Mouse (Mus musculus) spleen, adult 10 weeks (tissue): ENCODE measurements around the gene Tex264. TPM values are rescaled to one million over a fixed set of nuclear protein-coding genes. Genes with fewer than 3 reads are reported as not detected.

Experiments used
- polyA plus RNA-seq: library from polyadenylated mRNA; stranded (reverse); fragments of 350-450 nt; fragmentation: Illumina TruSeq; extraction: RNeasy Lipid Tissue Mini Kit (QIAGEN cat#74804); gene quantifications from one replicate; pipeline ENCODE4 v1.2.3, GENCODE M21; 2015; ENCODE audit warnings: low replicate concordance; ENCODE audit not compliant: insufficient read depth

The Tex264 gene
- 25.8 TPM for polyA plus RNA-seq

DNA sequence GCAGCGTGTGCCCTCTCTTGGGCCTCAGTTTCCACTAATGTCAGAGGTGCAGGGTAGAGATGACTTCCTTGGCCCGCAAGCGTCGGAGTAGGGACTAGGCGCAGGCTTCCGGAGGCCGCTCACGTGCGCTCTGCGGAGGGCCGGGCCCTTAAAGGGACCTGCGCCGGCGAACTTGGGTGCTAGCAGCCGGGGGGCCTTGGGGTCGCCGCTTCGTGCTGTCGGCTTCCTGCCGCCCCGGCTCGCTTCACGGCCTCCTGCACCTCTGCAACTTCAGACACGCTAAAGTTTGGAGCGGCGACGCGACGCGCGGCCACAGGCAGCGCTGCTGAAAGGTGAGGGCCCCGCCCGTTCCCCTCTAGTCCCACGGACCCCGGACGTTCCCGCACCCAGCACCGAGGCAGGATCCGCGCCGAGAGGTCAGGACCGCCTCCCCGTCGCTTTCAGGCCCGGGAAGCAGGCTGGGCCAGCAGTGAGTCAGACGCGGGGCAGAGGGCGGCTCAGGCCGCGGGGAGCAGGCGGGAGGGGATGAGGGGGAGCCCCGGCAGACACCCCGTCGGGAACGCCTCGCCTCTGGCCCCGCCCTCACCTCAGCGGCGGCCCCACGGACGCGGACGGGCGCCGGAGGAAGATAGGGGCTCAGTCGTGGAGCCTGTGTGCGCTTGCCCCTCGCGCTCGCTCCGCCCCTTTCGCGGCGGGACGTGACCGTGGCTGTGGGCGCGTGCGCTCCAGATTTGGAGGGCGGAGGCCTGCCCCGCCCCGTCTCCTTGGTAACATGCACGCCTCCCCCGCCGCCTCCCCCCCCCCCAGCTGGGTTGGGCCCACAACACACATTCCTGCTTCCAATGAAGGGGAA, at the start of gene Tex264:
Tex264 (minus strand) TSS at position 679 of the 853 bp plus-strand sequence.

DNA sequence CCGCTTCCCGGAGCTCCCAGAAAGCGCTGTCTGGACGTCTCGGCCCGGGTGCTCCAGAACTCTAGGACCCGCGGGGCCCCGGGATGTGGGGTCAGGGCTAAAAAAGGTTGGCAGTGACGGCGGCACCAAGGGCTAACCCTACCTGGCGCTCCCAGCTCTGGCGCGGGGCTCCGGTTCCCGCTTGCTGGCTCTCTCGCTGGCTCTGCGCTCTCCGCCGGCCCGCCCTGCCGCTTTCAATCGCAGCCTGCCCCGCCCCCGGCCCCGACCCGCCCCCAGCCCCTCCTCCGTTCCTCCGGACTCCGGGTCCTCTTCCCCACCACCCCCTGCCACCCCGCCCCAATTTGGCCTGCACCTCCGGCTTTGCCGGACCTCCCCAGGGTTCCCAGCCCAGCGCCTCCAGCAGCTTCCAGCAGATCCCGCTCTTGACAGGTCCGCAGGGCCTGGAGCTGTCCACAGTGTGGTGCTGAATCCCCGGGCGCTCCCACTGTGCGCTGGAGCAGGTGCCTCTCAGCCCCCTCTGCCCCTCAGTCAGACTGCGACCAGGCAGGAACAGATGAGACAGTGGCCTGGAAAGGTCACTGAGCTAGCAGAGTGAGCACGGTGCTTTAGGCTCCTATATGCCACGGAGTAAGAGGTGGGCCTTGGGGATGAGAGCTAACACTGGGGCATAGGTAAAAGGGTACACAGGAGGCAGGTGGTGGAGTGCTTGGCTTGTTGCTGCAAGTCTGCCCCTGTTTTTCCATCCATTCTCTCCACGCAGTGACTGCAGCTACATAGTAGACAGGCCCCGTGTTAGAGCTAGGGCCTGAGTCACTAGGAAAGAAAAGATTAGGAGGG, 29.6 kb downstream of the Tex264 start, which contains the start of gene Grm2:
Grm2 (minus strand) TSS at position 199 of the 837 bp plus-strand sequence.

GRCm38 (mm10) chr9:106626282-106626681, 59.4 kb downstream of the Tex264 start, which contains the start of gene Iqcf6:
Gene Iqcf6, plus strand, starts transcription at chr9:106626582.

Other genes starting within 250 kb of the Tex264 start
- 5.5 TPM for gene Acy1, start 247.6 kb downstream of the Tex264 start, polyA plus RNA-seq
- 19.7 TPM for gene Abhd14b, start 238.5 kb downstream of the Tex264 start, polyA plus RNA-seq
- 5.2 TPM for gene Abhd14a, start 238.2 kb downstream of the Tex264 start, polyA plus RNA-seq
- gene Pcbp4, start 232.6 kb downstream of the Tex264 start, polyA plus RNA-seq: 2.1 TPM
- gene Gpr62, start 220.0 kb downstream of the Tex264 start, polyA plus RNA-seq: not detected
- gene Rrp9, start 210.0 kb downstream of the Tex264 start, polyA plus RNA-seq: 23.6 TPM
- 53.9 TPM for gene Parp3, start 209.0 kb downstream of the Tex264 start, polyA plus RNA-seq
- not detected for gene Iqcf1, start 186.0 kb downstream of the Tex264 start, polyA plus RNA-seq
- gene Iqcf5, start 171.4 kb downstream of the Tex264 start, polyA plus RNA-seq: not detected
- not detected for gene Iqcf3, start 124.3 kb downstream of the Tex264 start, polyA plus RNA-seq
- gene Iqcf4, start 114.9 kb downstream of the Tex264 start, polyA plus RNA-seq: not detected
- not detected for gene Iqcf6, start 59.3 kb downstream of the Tex264 start, polyA plus RNA-seq
- gene Grm2, start 29.8 kb downstream of the Tex264 start, polyA plus RNA-seq: not detected
- gene Rad54l2, start 103.3 kb upstream of the Tex264 start, polyA plus RNA-seq: 16.4 TPM
- 20.9 TPM for gene Dcaf1, start 135.9 kb upstream of the Tex264 start, polyA plus RNA-seq
- 16.9 TPM for gene Rbm15b, start 201.5 kb upstream of the Tex264 start, polyA plus RNA-seq
- gene Manf, start 206.1 kb upstream of the Tex264 start, polyA plus RNA-seq: 219 TPM